Mouse (Mus musculus) kidney, adult 9 months (tissue): ENCODE results near the gene Ankmy1.

ENCODE experiments used
- DNase-seq: peaks from one replicate; pipeline ENCODE4 v3.0.0; 2022

The Ankmy1 gene

DNA sequence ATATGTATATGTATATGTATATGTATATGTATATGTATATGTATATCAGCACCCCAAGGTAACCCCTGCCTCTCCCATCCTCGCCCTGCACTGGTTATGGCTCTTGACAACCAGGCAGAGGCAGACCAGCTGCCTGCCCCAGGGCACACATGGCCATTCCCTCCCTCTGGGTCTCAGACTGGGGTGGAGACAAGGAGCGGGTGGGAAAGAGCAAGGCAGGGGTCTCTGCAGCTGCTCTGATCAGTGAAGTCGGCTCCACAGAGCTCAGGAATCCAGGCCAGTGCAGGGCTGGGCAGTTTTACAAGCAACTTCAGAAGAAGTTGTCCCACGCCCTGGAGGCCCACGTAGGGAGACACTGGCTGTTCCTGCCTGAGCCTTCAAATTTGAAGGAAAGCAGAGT, 88.4 kb downstream of the Ankmy1 start:
- no peak for DNase-seq
